Mouse (Mus musculus) brain, embryonic 14.5 days (tissue): ENCODE results near the gene Ddx56. TPM values are rescaled to one million over a fixed set of nuclear protein-coding genes. Genes with fewer than 3 reads are reported as not detected.

Experiments
- DNase-seq: peaks from one replicate; pipeline ENCODE4 v3.0.0-alpha.2; 2011; ENCODE audit warnings: low read depth
- CTCF ChIP-seq: fragments of 200-500 bp; IDR thresholded peaks from 2 replicates; pipeline ENCODE4 v1.5.1; 2012; ENCODE audit warnings: inconsistent platforms, mild to moderate bottlenecking, moderate library complexity, borderline replicate concordance; ENCODE audit not compliant: insufficient read depth, insufficient read length; ENCODE audit errors: extremely low read depth
- POLR2A ChIP-seq: fragments of 200-500 bp; IDR thresholded peaks from 2 replicates; pipeline ENCODE4 v1.6.1; 2012; ENCODE audit warnings: mild to moderate bottlenecking, inconsistent platforms, borderline replicate concordance; ENCODE audit not compliant: poor library complexity, insufficient read depth, insufficient read length, severe bottlenecking; ENCODE audit errors: extremely low read depth
- polyA plus RNA-seq: library from polyadenylated mRNA; depleted of rRNA; stranded (reverse); fragments of >200 nt; gene quantifications from 2 replicates; pipeline ENCODE4 v1.2.3, GENCODE M21; 2012; rRNA removed

Gene Ddx56
- polyA plus RNA-seq, 1 experiment, result 47.5 TPM

- no peak for TF ChIP-seq CTCF
- TF ChIP-seq POLR2A, result no peak
- no peak for DNase-seq
Observed at GRCm38 (mm10) chr11:6244707-6245106, 22.9 kb downstream of the Ddx56 start.

- TF ChIP-seq POLR2A (no peak), CTCF (no peak)
- DNase-seq, result no peak
Observed at GRCm38 (mm10) chr11:6233025-6233424, 34.5 kb downstream of the Ddx56 start.

GRCm38 (mm10) chr11:6230012-6230411, 37.6 kb downstream of the Ddx56 start, which contains the start of gene Npc1l1:
TSS of gene Npc1l1 (minus strand) at chr11:6230143.
- no peak for TF ChIP-seq CTCF
- no peak for TF ChIP-seq POLR2A
- DNase-seq, result no peak

GRCm38 (mm10) chr11:6224541-6225229, 42.9 kb downstream of the Ddx56 start:
- no peak for DNase-seq
- no peak for TF ChIP-seq POLR2A
- TF ChIP-seq CTCF, result no peak

GRCm38 (mm10) chr11:6222187-6222586, 45.4 kb downstream of the Ddx56 start:
- TF ChIP-seq CTCF (no peak), POLR2A (no peak)
- no peak for DNase-seq

- TF ChIP-seq POLR2A (no peak), CTCF (no peak)
- no peak for DNase-seq
Observed at GRCm38 (mm10) chr11:6219967-6220366, 47.6 kb downstream of the Ddx56 start.

GRCm38 (mm10) chr11:6218189-6218896, 49.2 kb downstream of the Ddx56 start:
- no peak for DNase-seq
- TF ChIP-seq POLR2A (no peak), CTCF (no peak)

- no peak for TF ChIP-seq CTCF
- no peak for TF ChIP-seq POLR2A
- DNase-seq, result peak; percentile 2
Observed at GRCm38 (mm10) chr11:6216834-6217233, 50.7 kb downstream of the Ddx56 start.

Other genes with a start within 250 kb of the Ddx56 start
- 87.5 and 126 TPM in 2 replicates for gene Camk2b, start 201.4 kb downstream of the Ddx56 start, polyA plus RNA-seq
- gene A730071L15Rik, start 67.7 kb downstream of the Ddx56 start, polyA plus RNA-seq, result 0.06 and 0.14 TPM in 2 replicates
- 69.9 and 80.9 TPM in 2 replicates for gene Nudcd3, start 67.4 kb downstream of the Ddx56 start, polyA plus RNA-seq
- 0.21 and 0.23 TPM in 2 replicates for gene Npc1l1, start 37.6 kb downstream of the Ddx56 start, polyA plus RNA-seq
- gene Tmed4, start 7.1 kb upstream of the Ddx56 start, polyA plus RNA-seq, result 145 and 218 TPM in 2 replicates
- 59.1 and 89.5 TPM in 2 replicates for gene Ogdh, start 23.9 kb upstream of the Ddx56 start, polyA plus RNA-seq
- gene Zmiz2, start 121.3 kb upstream of the Ddx56 start, polyA plus RNA-seq, result 65.3 and 153 TPM in 2 replicates
- gene Ppia, start 147.7 kb upstream of the Ddx56 start, polyA plus RNA-seq, result 2,174 and 2,845 TPM in 2 replicates
- gene H2afv, start 176.7 kb upstream of the Ddx56 start, polyA plus RNA-seq, result 207 and 320 TPM in 2 replicates
- 8.8 and 12.8 TPM in 2 replicates for gene Purb, start 208.1 kb upstream of the Ddx56 start, polyA plus RNA-seq